Mouse (Mus musculus): ENCODE data around the gene Dync1h1. TPM values are rescaled to one million over a fixed set of nuclear protein-coding genes. Genes with fewer than 3 reads are reported as not detected.

Dync1h1 gene
- polyA plus RNA-seq, 1 experiment from 2014 or later: 32.5 TPM

DNA sequence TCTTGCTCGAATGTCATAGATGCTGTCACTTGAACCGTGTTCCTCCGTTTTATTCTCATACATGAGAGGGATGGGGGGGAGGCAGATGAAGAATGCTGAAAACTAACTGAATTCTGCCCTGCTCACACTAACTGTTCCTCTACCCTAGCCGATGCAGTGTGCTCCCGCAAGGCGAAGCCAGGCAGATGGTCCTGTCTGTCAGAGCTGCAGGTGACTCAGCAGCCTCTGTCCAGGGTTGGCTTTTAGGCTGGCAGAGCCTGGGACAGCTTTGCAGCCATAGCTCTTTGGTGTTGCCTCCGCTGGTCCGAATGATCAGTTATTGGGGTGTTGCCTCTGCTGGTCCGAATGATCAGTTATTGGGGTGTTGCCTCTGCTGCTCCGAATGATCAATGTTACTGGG is 30.2 kb upstream of the Dync1h1 start:
- peaks cover 9% of the 10 kb centered on the region; the same call in 1 of the 2 replicates for H3K36me3 ChIP-seq (ENCODE audit: control insufficient read depth, insufficient read depth, low read length)
- H3K27me3 ChIP-seq (replicated peaks; ENCODE audit: control insufficient read depth, insufficient read depth, low read length): no peaks in the 10 kb centered on the region
- no peak overlapping the region for H3K4me2 ChIP-seq (ENCODE audit: low read depth, low read length)
- no peak overlapping the region for H3K27ac ChIP-seq (ENCODE audit: low read length)
- no peaks in the 10 kb centered on the region for H3K9me3 ChIP-seq (ENCODE audit: control insufficient read depth, low read length)
- no peak overlapping the region for H3K4me3 ChIP-seq (ENCODE audit: low read length)
- H3K4me1 ChIP-seq (ENCODE audit: control insufficient read depth, insufficient read depth, low read length): no peaks in the 10 kb centered on the region
- WGBS: 93% methylated on average over 10 of the region's 10 CpGs
- no peak overlapping the region for H3K9ac ChIP-seq (ENCODE audit: low read depth, low read length)
- ATAC-seq: no peak

DNA sequence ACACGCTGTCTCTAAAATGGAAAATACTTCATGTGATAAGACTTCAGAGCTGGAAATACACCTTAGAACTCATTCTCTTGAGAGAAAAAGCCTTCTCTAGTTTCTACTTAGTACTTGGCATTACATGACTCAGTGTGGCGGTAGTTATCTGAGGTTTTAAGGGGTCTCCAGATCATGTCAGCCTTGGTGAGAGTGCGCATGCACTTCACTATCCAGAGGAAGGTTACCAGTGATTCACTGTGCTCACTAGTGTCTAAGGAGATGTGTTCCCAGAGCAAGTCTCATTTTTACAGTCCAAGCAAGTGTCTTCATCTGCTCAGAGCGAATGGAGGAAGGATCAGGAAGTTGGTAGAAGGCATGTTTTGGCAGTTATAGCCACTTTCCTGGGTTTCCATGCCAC is 28.9 kb upstream of the Dync1h1 start:
- Histone ChIP-seq H3K4me1 (ENCODE audit: control insufficient read depth, insufficient read depth, low read length) (no peaks in the 10 kb centered on the region), H3K36me3 (ENCODE audit: control insufficient read depth, insufficient read depth, low read length) (peaks cover 9% of the 10 kb centered on the region; the same call in 1 of the 2 replicates), H3K4me2 (ENCODE audit: low read depth, low read length) (no peak overlapping the region), H3K9ac (ENCODE audit: low read depth, low read length) (no peak overlapping the region), H3K27ac (ENCODE audit: low read length) (no peak overlapping the region), H3K9me3 (ENCODE audit: control insufficient read depth, low read length) (no peaks in the 10 kb centered on the region), H3K27me3 (replicated peaks; ENCODE audit: control insufficient read depth, insufficient read depth, low read length) (no peaks in the 10 kb centered on the region), H3K4me3 (ENCODE audit: low read length) (no peak overlapping the region)
- 97% methylated on average over 4 of the region's 4 CpGs for WGBS
- no peak for ATAC-seq

DNA sequence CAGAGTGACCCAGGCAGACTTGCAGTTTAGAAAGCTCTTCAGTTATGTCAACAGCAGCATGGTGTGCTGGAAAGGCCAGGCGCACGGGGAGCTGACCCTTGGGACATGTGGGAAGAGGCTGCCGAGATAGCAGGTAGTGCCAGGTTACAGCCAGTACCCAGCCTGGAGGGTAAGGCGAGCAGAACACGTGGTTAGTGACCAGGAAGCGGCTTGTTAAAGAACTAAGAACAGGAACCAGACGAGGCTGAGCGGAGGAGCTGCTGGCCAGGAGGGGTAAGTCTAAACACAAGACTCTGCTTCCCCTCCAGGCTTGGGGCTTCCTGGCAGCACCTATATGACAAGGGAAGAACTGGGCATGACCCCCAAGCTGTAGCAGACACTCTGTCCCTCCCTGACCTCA is 27.6 kb upstream of the Dync1h1 start:
- Histone ChIP-seq H3K27ac (ENCODE audit: low read length) (no peak overlapping the region), H3K36me3 (ENCODE audit: control insufficient read depth, insufficient read depth, low read length) (peaks cover 6% of the 10 kb centered on the region; the same call in 1 of the 2 replicates)
- 84% methylated on average over 8 of the region's 8 CpGs for WGBS

DNA sequence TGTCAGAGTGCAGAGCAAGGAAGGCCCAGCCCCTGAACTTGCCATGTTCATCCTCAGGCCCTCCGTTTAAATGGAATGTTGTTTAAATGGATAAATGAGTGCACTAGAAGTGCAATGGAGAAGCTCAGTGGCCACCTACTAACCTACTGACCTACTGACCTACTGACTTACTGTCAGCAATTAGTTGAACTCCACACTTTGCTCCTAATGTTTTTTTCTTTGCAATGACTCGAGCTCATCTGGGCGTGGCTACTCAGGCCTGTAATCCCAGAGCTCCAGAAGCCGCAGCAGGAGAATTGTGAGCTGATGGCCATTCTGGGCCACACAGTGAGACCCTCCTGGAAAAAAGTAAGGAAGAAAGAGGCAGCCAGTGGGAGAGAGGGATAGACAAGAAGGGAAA is 25.3 kb upstream of the Dync1h1 start:
- no peak overlapping the region for H3K4me2 ChIP-seq (ENCODE audit: low read depth, low read length)
- ATAC-seq: no peak
- H3K9me3 ChIP-seq (ENCODE audit: control insufficient read depth, low read length): no peaks in the 10 kb centered on the region
- H3K4me3 ChIP-seq (ENCODE audit: low read length): no peak overlapping the region
- H3K27ac ChIP-seq (ENCODE audit: low read length): no peak overlapping the region
- 64% methylated on average over 4 of the region's 4 CpGs for WGBS
- H3K36me3 ChIP-seq (ENCODE audit: control insufficient read depth, insufficient read depth, low read length): peaks cover 2% of the 10 kb centered on the region; the same call in 1 of the 2 replicates
- no peaks in the 10 kb centered on the region for H3K27me3 ChIP-seq (replicated peaks; ENCODE audit: control insufficient read depth, insufficient read depth, low read length)
- H3K4me1 ChIP-seq (ENCODE audit: control insufficient read depth, insufficient read depth, low read length): no peaks in the 10 kb centered on the region
- no peak overlapping the region for H3K9ac ChIP-seq (ENCODE audit: low read depth, low read length)

More for the DNA sequence above, 27.6 kb upstream of the Dync1h1 start:
- Histone ChIP-seq H3K27me3 (replicated peaks; ENCODE audit: control insufficient read depth, insufficient read depth, low read length) (no peaks in the 10 kb centered on the region), H3K9me3 (ENCODE audit: control insufficient read depth, low read length) (no peaks in the 10 kb centered on the region), H3K4me2 (ENCODE audit: low read depth, low read length) (no peak overlapping the region), H3K9ac (ENCODE audit: low read depth, low read length) (no peak overlapping the region), H3K4me1 (ENCODE audit: control insufficient read depth, insufficient read depth, low read length) (no peaks in the 10 kb centered on the region), H3K4me3 (ENCODE audit: low read length) (no peak overlapping the region)
- ATAC-seq: no peak

DNA sequence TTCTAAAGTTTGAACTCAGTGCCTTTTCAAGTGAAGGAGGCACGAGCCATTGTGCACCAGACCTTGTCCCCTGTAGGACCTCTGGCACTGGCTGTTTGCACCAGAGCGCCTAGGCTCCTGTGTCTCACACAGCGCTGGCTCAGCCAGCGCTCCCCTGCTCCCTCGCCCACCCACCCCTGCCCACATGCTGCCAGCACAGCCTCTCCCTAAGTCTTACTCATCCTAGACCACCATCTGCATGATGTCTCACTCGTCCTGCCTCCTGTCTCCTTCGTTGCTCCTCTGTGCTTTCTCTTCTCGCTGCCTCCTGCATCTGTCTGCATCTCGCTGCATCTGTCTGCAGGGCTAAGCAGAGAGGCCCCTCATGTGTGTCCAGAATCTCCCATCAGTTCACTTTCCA is 22.9 kb upstream of the Dync1h1 start:
- H3K4me1 ChIP-seq (ENCODE audit: control insufficient read depth, insufficient read depth, low read length): no peaks in the 10 kb centered on the region
- WGBS: 86% methylated on average over 9 of the region's 9 CpGs
- H3K36me3 ChIP-seq (ENCODE audit: control insufficient read depth, insufficient read depth, low read length): no peaks in the 10 kb centered on the region
- H3K4me3 ChIP-seq (ENCODE audit: low read length): no peak overlapping the region
- no peak overlapping the region for H3K27ac ChIP-seq (ENCODE audit: low read length)
- no peaks in the 10 kb centered on the region for H3K27me3 ChIP-seq (replicated peaks; ENCODE audit: control insufficient read depth, insufficient read depth, low read length)
- no peaks in the 10 kb centered on the region for H3K9me3 ChIP-seq (ENCODE audit: control insufficient read depth, low read length)
- no peak overlapping the region for H3K9ac ChIP-seq (ENCODE audit: low read depth, low read length)
- H3K4me2 ChIP-seq (ENCODE audit: low read depth, low read length): no peak overlapping the region
- ATAC-seq: no peak

DNA sequence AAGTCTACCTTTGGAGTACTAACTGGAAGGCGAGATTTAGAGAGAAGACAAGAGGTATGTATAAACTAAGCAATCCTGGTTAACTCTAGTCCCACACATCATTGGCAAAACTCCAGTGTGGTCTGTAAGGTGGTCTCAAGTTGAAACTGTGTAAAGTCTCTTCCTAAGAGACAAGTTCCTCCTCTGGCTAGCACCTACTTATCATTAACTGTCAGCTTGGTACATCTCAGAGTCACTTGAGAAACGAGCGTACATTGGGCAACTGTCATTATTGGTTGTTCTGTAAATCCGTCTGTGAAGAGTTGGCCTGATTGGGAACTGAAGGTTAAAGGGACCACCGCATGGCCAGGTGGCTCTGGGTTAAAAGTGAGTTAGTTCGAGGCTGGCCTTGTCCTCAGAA is 12.6 kb upstream of the Dync1h1 start:
- Histone ChIP-seq H3K9ac (ENCODE audit: low read depth, low read length) (no peak overlapping the region), H3K27me3 (replicated peaks; ENCODE audit: control insufficient read depth, insufficient read depth, low read length) (no peaks in the 10 kb centered on the region), H3K27ac (ENCODE audit: low read length) (no peak overlapping the region)

DNA sequence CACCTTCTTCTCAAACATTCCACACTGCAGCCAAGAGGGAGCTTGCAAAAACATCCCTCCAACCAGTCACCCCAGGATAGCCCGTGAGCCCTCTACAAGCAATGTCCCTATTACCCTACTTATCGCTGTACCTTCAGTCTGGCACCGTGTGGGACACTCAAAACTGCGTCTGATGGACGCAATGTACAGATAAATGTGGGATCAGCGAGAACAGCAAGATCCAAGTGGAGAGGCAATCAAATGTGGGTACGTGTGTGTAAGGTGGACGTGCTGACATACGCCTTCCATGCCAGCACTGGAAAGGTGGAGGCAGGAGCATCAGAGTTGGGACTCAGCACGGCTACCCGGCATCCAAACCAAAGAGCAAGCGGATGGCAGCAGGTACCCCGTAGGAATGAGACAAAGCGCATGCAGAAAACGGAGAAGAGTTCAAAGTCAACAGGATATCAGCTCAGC is 10.4 kb upstream of the Dync1h1 start:
- ATAC-seq: peak; percentile 17
- H3K9me3 ChIP-seq (ENCODE audit: control insufficient read depth, low read length): no peaks in the 10 kb centered on the region
- H3K4me1 ChIP-seq (ENCODE audit: control insufficient read depth, insufficient read depth, low read length): peaks cover 10% of the 10 kb centered on the region
- peak overlapping the region; percentile 85 for H3K4me2 ChIP-seq (ENCODE audit: low read depth, low read length)
- H3K36me3 ChIP-seq (ENCODE audit: control insufficient read depth, insufficient read depth, low read length): no peaks in the 10 kb centered on the region
- under 1% methylated on average over 15 of the region's 15 CpGs for WGBS
- peak overlapping the region; percentile 88 for H3K9ac ChIP-seq (ENCODE audit: low read depth, low read length)
- H3K27me3 ChIP-seq (replicated peaks; ENCODE audit: control insufficient read depth, insufficient read depth, low read length): no peaks in the 10 kb centered on the region
- H3K27ac ChIP-seq (ENCODE audit: low read length): peak overlapping the region; percentile 94
- H3K4me3 ChIP-seq (ENCODE audit: low read length): peak overlapping the region; percentile 63

More for the DNA sequence above, 12.6 kb upstream of the Dync1h1 start:
- H3K4me2 ChIP-seq (ENCODE audit: low read depth, low read length): no peak overlapping the region
- peaks cover 10% of the 10 kb centered on the region for H3K4me1 ChIP-seq (ENCODE audit: control insufficient read depth, insufficient read depth, low read length)
- no peaks in the 10 kb centered on the region for H3K36me3 ChIP-seq (ENCODE audit: control insufficient read depth, insufficient read depth, low read length)
- ATAC-seq: no peak
- H3K9me3 ChIP-seq (ENCODE audit: control insufficient read depth, low read length): no peaks in the 10 kb centered on the region
- WGBS: 73% methylated on average over 6 of the region's 6 CpGs
- H3K4me3 ChIP-seq (ENCODE audit: low read length): no peak overlapping the region

DNA sequence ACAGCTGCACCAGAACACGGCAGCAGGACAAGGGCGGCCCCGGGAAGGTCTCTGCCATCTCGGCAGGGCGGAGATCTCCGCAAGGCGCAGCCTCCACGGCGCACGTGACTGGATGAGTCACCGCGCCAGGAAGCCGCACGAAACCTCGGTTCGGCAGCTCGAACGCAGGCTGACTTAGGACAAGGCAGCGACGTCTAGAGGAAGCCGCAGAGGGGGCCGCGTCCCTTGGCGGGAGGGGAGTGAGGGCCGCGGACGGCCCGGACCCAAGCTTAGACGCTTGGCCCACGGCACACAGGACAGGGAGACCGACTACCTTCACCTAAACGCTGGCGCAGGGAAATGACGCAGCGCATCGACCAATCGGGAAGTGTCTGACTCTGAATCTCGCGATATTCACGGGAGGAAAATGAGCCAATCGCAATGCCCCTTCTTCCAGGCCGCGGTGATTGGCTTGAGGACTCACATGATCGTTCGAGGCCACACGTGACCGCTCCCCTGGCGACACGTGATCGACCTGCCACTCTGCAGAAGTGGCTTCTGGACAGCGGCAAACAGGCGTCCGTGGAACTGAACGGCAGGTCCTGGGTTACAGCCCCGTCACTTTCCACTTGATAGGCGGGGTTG is 9.9 kb upstream of the Dync1h1 start:
- WGBS: under 1% methylated on average over 56 of the region's 56 CpGs
- Histone ChIP-seq H3K4me3 (ENCODE audit: low read length) (peak overlapping the region; percentile 63), H3K4me1 (ENCODE audit: control insufficient read depth, insufficient read depth, low read length) (peaks cover 10% of the 10 kb centered on the region), H3K9me3 (ENCODE audit: control insufficient read depth, low read length) (no peaks in the 10 kb centered on the region), H3K9ac (ENCODE audit: low read depth, low read length) (peak overlapping the region; percentile 89), H3K4me2 (ENCODE audit: low read depth, low read length) (peak overlapping the region; percentile 85), H3K27ac (ENCODE audit: low read length) (peak overlapping the region; percentile 94), H3K27me3 (replicated peaks; ENCODE audit: control insufficient read depth, insufficient read depth, low read length) (no peaks in the 10 kb centered on the region), H3K36me3 (ENCODE audit: control insufficient read depth, insufficient read depth, low read length) (no peaks in the 10 kb centered on the region)
- peak; percentile 97 for ATAC-seq

DNA sequence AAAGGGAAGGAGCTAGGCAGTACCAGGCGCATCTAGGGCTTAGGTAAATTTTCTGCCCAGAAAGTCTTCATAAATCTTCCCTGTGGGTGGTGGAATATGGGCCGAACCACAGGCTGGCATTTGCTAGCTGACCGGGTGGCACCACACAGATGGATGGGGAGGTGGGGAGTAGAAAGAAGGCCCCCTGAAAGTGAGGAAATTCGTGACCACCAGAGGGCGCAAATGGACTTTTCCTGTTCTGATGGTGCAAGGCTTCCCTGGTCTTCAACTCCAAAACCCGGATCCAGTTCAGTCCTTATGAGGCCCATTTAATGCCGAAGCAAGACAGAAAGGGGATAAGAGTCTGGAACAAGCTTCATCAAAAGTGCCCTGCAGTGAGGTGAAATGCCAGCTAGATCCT is 2.7 kb upstream of the Dync1h1 start:
- Histone ChIP-seq H3K4me2 (ENCODE audit: low read depth, low read length) (no peak overlapping the region), H3K27ac (ENCODE audit: low read length) (no peak overlapping the region), H3K9ac (ENCODE audit: low read depth, low read length) (no peak overlapping the region), H3K4me1 (ENCODE audit: control insufficient read depth, insufficient read depth, low read length) (peaks cover 15% of the 10 kb centered on the region), H3K4me3 (ENCODE audit: low read length) (no peak overlapping the region), H3K36me3 (ENCODE audit: control insufficient read depth, insufficient read depth, low read length) (no peaks in the 10 kb centered on the region), H3K9me3 (ENCODE audit: control insufficient read depth, low read length) (no peaks in the 10 kb centered on the region), H3K27me3 (replicated peaks; ENCODE audit: control insufficient read depth, insufficient read depth, low read length) (no peaks in the 10 kb centered on the region)
- WGBS: 10% methylated on average over 7 of the region's 7 CpGs
- ATAC-seq: no peak

DNA sequence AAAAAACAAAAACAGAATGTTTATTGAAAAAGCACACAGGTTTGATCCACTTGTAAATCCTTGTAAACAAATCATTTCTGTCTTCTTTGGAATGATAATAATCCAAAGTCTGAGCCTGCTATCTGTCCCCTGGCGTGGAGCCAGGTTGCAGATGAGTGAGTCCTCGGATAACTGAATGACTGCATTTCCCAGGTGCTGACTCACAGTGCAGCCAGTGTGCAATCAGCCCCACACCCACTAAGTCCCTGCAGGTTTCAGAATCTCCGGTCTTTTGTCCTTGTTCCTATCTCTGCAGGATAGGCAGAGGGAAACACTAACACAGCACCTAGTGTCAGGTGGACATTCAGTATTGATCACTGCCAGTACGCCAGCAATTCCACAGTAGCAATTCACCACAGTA is 1.5 kb upstream of the Dync1h1 start:
- Histone ChIP-seq H3K4me2 (ENCODE audit: low read depth, low read length) (no peak overlapping the region), H3K27ac (ENCODE audit: low read length) (no peak overlapping the region), H3K4me1 (ENCODE audit: control insufficient read depth, insufficient read depth, low read length) (peaks cover 19% of the 10 kb centered on the region), H3K36me3 (ENCODE audit: control insufficient read depth, insufficient read depth, low read length) (no peaks in the 10 kb centered on the region), H3K27me3 (replicated peaks; ENCODE audit: control insufficient read depth, insufficient read depth, low read length) (no peaks in the 10 kb centered on the region), H3K9ac (ENCODE audit: low read depth, low read length) (no peak overlapping the region), H3K4me3 (ENCODE audit: low read length) (no peak overlapping the region), H3K9me3 (ENCODE audit: control insufficient read depth, low read length) (no peaks in the 10 kb centered on the region)
- 46% methylated on average over 4 of the region's 4 CpGs for WGBS
- peak; percentile 23; the same call in 1 of the 2 replicates for ATAC-seq
